Mouse (Mus musculus) adrenal gland, adult 18-20 months (tissue): ENCODE data around the gene Usp20. TPM values are rescaled to one million over a fixed set of nuclear protein-coding genes. Genes with fewer than 3 reads are reported as not detected.

Source experiments
- DNase-seq, 2 experiments: peaks; one replicate each; pipeline ENCODE4 v3.0.0; 2021 to 2022; ENCODE audit warnings: low spot score in 2 of 2
- total RNA-seq, 2 experiments: library from RNA; stranded (reverse); gene quantifications; 1 replicate in 1 of 2; 2 replicates in 1 of 2; pipeline ENCODE4 v1.2.3; 2021

Gene Usp20
- total RNA-seq, 2 experiments from 2014 or later = 23.7 to 29.7 TPM

GRCm38 (mm10) chr2:31068246-31069113 lies 86.4 kb downstream of the Usp20 start:
- no peak for DNase-seq

- DNase-seq = no peak
These were observed 87.0 kb downstream of the Usp20 start for GRCm38 (mm10) chr2:31069114-31069445.

GRCm38 (mm10) chr2:31069506-31069905 lies 87.4 kb downstream of the Usp20 start:
- DNase-seq = no peak

Other genes starting within 250 kb of the Usp20 start
- gene 1700001O22Rik, start 178.6 kb upstream of the Usp20 start, total RNA-seq = 1 to 10 TPM; 2.1 to 2.8 TPM
- gene Ntmt1, start 174.5 kb upstream of the Usp20 start, total RNA-seq = 10 to 100 TPM; 35.2 to 42.8 TPM
- gene Asb6, start 151.9 kb upstream of the Usp20 start, total RNA-seq = 10 to 100 TPM; 27.1 to 33.8 TPM
- gene Prrx2, start 147.3 kb upstream of the Usp20 start, total RNA-seq = 1 to 10 TPM in 1 of 2 experiments, under 1 TPM in 1; 0.33 to 1.8 TPM
- gene Ptges, start 52.4 kb upstream of the Usp20 start, total RNA-seq = 10 to 100 TPM; 23.9 to 63.5 TPM
- gene Tor1b, start 29.3 kb upstream of the Usp20 start, total RNA-seq = 10 to 100 TPM; 44.9 to 56.5 TPM
- gene Tor1a, start 14.3 kb upstream of the Usp20 start, total RNA-seq = 10 to 100 TPM; 31.4 to 32.0 TPM
- 10 to 100 TPM; 41.5 to 49.6 TPM for gene BC005624, start 78 bp upstream of the Usp20 start, total RNA-seq
- gene Fnbp1, start 159.7 kb downstream of the Usp20 start, total RNA-seq = 10 to 100 TPM; 54.8 to 63.6 TPM
- 10 to 100 TPM; 52.7 to 60.2 TPM for gene Gpr107, start 170.0 kb downstream of the Usp20 start, total RNA-seq